Mouse (Mus musculus) E14TG2a.4 (cell line): ENCODE measurements around the gene Adamtsl2.

Source experiments
- CTCF ChIP-seq: conservative IDR thresholded peaks from 2 replicates; pipeline ENCODE4 v1.5.1; 2014; ENCODE audit warnings: low read length
- NANOG ChIP-seq: IDR thresholded peaks from 2 replicates; pipeline ENCODE4 v1.6.1; 2014; ENCODE audit warnings: borderline replicate concordance, low read length, mixed read lengths
- POU5F1 ChIP-seq: IDR thresholded peaks from 2 replicates; pipeline ENCODE4 v1.6.1; 2014; ENCODE audit warnings: low read length, borderline replicate concordance

GRCm38 (mm10) chr2:27032361-27032760 lies 46.8 kb upstream of the Adamtsl2 start:
- TF ChIP-seq CTCF (no peak), NANOG (no peak), POU5F1 (no peak)
